Mouse (Mus musculus) heart, embryonic 10.5 days (tissue): ENCODE data around the gene Cd47. TPM values are rescaled to one million over a fixed set of nuclear protein-coding genes. Genes with fewer than 3 reads are reported as not detected.

Source experiments
- DNase-seq: peaks from one replicate; pipeline ENCODE4 v3.0.0-alpha.2; 2017; ENCODE audit warnings: low spot score
- H3K27ac ChIP-seq: fragments of 300-500 bp; sonication (generic); 2 replicates; pipeline ENCODE4 v1.5.1; 2016; ENCODE audit warnings: mild to moderate bottlenecking
- H3K27me3 ChIP-seq: fragments of 300-500 bp; sonication (generic); 2 replicates; pipeline ENCODE4 v1.6.1; 2016; ENCODE audit warnings: mild to moderate bottlenecking; ENCODE audit not compliant: poor library complexity, insufficient read depth, severe bottlenecking
- H3K36me3 ChIP-seq: fragments of 300-500 bp; sonication (generic); 2 replicates; pipeline ENCODE4 v1.6.1; 2016; ENCODE audit warnings: mild to moderate bottlenecking, moderate library complexity
- H3K4me1 ChIP-seq: fragments of 300-500 bp; sonication (generic); 2 replicates; pipeline ENCODE4 v1.6.1; 2016; ENCODE audit warnings: mild to moderate bottlenecking
- H3K4me3 ChIP-seq: fragments of 300-500 bp; sonication (generic); 2 replicates; pipeline ENCODE4 v1.5.1; 2016; ENCODE audit warnings: mild to moderate bottlenecking, moderate library complexity
- H3K9me3 ChIP-seq: fragments of 300-500 bp; sonication (generic); 2 replicates; pipeline ENCODE4 v1.6.1; 2016; ENCODE audit warnings: mild to moderate bottlenecking, moderate library complexity
- WGBS: fragments of 180-500 bp; shearing (Covaris S2); methylation state at CpG from one replicate; pipeline ENCODE4 v1.1.7; 2016; 5-methylcytosine and 5-hydroxymethylcytosine counted together
- polyA plus RNA-seq: library from polyadenylated mRNA; unstranded; fragments of >200 nt; fragmentation: Nextera tagmentation; extraction: Ambion mirVana; gene quantifications from 2 replicates; pipeline ENCODE4 v1.2.1, GENCODE M21; 2016

Cd47 gene
- polyA plus RNA-seq, 1 experiment from 2014 or later, result 50.3 TPM

DNA sequence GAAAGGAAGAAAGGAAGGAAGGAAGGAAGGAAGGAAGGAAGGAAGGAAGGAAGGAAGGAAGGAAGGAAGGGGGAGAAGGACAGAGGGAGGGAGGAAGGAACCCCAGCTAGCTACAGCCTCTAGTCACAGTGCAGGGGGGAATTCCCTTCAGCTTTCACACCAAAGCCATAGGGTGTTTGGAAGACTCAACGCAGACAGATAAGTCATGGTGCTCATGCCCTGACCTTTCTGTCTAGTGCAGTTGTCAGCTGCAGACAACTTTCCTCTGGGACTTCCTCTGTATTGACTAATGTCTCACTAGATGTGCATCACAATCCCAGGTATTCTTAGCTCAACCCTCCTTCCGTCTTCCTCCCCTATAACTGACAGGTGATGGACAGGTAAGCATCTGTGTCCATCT, 3.4 kb upstream of the Cd47 start:
- Histone ChIP-seq H3K27me3 (no peaks in the 10 kb centered on the region), H3K4me3 (no peak overlapping the region), H3K27ac (no peak overlapping the region), H3K36me3 (no peaks in the 10 kb centered on the region), H3K4me1 (peaks cover 17% of the 10 kb centered on the region), H3K9me3 (no peaks in the 10 kb centered on the region)
- WGBS, result 87% methylated on average over 2 of the region's 2 CpGs
- DNase-seq, result no peak

DNA sequence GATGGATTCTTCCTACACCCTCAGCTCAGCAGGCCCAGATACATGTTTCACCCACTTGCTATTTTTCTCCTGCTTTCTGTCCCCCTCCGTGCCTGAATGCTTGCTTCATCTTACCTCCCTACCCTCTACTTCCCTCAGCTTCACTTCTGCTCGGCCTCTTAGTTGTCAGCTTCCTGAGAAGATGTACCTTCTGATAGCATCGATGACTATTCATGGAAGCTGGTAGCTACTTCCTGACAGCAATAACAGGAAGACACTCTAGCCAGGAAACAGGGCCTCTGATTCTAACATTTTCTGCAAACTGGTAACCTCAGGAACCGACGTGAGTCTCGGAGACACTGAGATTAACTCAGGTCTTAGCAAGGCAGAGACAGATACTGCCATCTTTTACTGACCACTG, 1.5 kb upstream of the Cd47 start:
- no peak for DNase-seq
- H3K9me3 ChIP-seq, result no peaks in the 10 kb centered on the region
- peaks cover 6% of the 10 kb centered on the region for H3K4me1 ChIP-seq
- 57% methylated on average over 6 of the region's 6 CpGs for WGBS
- H3K27me3 ChIP-seq, result no peaks in the 10 kb centered on the region
- no peaks in the 10 kb centered on the region for H3K36me3 ChIP-seq
- H3K4me3 ChIP-seq, result no peak overlapping the region
- no peak overlapping the region for H3K27ac ChIP-seq

DNA sequence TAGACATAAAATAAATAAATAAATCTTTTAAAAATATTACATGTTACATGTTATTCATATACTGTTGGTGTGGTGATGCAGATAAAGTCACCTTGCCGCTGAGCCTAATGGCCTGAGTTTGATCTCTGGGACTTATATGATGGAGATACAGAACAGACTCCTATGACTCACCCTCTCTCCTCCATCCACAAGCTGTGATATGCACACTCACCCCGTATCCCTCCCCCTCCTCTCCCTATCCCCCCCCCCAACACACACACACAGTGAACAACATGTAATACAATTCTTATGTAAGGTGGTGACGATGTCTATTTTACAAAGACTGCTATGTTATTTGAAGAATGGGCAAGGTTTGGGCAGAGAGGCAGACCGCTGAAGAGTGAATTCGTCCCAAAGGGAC, 663 bp downstream of the Cd47 start:
- WGBS, result 78% methylated on average over 5 of the region's 5 CpGs

DNA sequence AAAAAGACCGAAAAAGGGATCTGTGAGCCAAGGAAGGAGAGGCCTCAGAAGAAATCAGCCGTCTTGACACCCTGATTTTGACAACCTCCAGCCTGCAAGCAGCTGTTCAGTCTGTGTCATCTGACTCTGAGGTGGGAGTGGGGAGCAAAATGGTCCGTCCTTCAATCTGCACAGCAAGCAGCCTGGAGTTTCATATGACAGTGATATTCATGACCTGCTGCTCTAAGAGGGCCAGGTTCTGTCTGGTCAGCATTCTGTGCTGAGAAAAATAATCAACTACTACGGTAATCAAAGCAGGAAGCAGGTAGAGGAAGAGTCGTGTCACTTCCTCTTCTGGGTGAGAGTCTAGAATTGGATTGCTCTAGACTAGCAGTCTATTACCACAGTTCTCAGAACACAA, 1.1 kb downstream of the Cd47 start:
- H3K27me3 ChIP-seq, result no peaks in the 10 kb centered on the region
- WGBS, result 57% methylated on average over 5 of the region's 5 CpGs
- no peaks in the 10 kb centered on the region for H3K36me3 ChIP-seq
- H3K9me3 ChIP-seq, result no peaks in the 10 kb centered on the region
- DNase-seq, result no peak
- peaks cover 13% of the 10 kb centered on the region for H3K4me1 ChIP-seq
- H3K27ac ChIP-seq, result no peak overlapping the region
- H3K4me3 ChIP-seq, result no peak overlapping the region

More for the DNA sequence above, 663 bp downstream of the Cd47 start:
- H3K27ac ChIP-seq, result no peak overlapping the region
- H3K9me3 ChIP-seq, result no peaks in the 10 kb centered on the region
- H3K4me1 ChIP-seq, result peaks cover 13% of the 10 kb centered on the region
- no peaks in the 10 kb centered on the region for H3K27me3 ChIP-seq
- no peak for DNase-seq
- no peak overlapping the region for H3K4me3 ChIP-seq
- no peaks in the 10 kb centered on the region for H3K36me3 ChIP-seq

DNA sequence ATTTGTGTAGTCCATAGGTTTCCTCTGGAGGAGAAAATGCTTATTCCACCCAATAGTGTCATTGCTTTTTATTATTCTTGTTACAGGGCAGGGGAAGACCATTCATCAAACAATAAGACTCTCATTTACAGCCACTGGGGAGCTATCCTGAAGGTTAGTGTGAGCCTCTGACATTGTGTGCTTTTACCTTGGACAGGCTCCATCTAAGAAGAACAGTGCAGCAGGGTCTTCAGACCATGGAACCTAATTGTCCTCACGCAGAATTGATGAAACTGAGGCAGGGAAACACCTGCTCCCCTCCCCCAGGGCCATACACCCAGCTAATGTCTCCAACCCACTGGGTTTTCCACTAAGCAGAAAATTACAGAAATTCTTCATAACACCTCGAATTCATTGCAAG, 2.7 kb downstream of the Cd47 start:
- DNase-seq, result no peak
- Histone ChIP-seq H3K27me3 (no peaks in the 10 kb centered on the region), H3K9me3 (no peaks in the 10 kb centered on the region), H3K4me3 (no peak overlapping the region), H3K36me3 (no peaks in the 10 kb centered on the region), H3K4me1 (peaks cover 14% of the 10 kb centered on the region), H3K27ac (no peak overlapping the region)
- 80% methylated on average over 2 of the region's 2 CpGs for WGBS

DNA sequence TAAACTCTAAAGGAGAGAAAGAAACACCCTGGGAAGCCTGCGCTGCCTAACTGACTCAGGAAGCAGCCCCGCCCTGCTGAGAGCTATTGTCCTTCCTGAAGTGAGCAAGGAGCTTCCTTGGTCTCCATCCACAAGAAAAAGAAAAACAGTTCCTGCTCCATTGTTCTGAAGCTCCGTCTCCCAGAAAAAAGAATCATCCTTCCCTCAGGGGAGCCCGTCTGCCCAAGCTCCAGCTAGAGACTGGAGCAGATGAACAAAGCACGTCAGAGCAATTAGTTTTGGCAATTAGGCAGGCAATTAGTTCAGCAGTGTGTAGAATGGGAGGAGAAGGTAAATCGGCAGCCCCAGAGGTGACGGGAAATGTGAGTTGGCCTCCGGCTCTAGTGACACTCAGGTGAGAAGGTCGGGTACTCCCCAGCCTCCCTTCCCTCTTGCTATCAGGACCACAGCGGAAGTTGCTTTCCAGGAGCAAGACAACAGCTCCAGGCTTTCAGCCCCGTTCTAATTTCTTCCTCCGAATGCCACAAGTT, 3.7 kb downstream of the Cd47 start:
- Histone ChIP-seq H3K9me3 (no peaks in the 10 kb centered on the region), H3K4me3 (peak overlapping the region; percentile 55), H3K36me3 (no peaks in the 10 kb centered on the region), H3K4me1 (peaks cover 16% of the 10 kb centered on the region), H3K27me3 (no peaks in the 10 kb centered on the region), H3K27ac (peak overlapping the region; percentile 86)
- no peak for DNase-seq
- 2% methylated on average over 12 of the region's 12 CpGs for WGBS

DNA sequence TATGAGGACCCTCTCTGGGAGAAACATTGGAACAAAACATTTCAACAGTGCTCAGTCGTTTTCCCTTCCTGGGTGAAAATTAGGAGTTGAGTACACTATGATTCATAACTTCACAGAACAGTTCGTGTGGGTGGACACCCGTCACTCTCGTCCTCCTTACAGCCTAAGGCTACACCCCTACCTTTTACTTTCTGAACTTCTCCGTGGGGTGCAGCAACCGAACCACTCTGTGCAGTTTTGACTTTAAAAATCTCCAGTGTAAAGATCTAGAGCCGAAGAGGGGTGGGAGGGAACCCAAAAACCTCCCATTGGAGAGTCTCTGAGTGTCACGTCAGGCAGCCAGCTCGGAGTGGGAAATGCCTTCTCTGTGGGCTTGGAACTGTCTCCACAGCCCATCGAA, 6.6 kb downstream of the Cd47 start:
- no peak for DNase-seq
- WGBS, result 83% methylated on average over 10 of the region's 10 CpGs

DNA sequence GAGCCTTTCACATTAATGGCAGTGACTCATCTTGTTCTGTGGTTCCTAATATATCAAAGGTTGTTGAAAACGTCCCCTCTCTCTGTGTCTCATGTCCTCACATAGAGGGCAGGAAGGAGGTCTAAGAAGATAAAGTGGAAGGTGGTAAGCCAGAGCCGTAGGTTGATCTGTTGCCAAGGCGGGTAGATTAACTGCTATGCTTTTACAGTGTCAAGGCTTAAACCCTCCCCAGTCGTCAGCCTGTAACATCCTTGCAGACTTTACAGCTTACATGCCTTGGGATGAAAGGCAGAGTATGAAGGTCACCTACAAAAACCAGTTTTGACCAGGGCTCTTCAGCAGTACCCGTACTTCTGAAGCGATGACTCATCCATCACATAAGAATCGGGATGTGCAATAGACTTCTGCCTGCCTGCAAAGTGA, 7.1 kb downstream of the Cd47 start:
- H3K4me3 ChIP-seq, result no peak overlapping the region
- 0 out of 2 replicates have a peak, but pooled peaks cover 6% of the 10 kb centered on the region for H3K27me3 ChIP-seq
- H3K27ac ChIP-seq, result no peak overlapping the region
- no peak for DNase-seq
- H3K9me3 ChIP-seq, result no peaks in the 10 kb centered on the region
- no peaks in the 10 kb centered on the region for H3K36me3 ChIP-seq
- WGBS, result 58% methylated on average over 7 of the region's 7 CpGs
- peaks cover 11% of the 10 kb centered on the region for H3K4me1 ChIP-seq

More for the DNA sequence above, 6.6 kb downstream of the Cd47 start:
- Histone ChIP-seq H3K36me3 (no peaks in the 10 kb centered on the region), H3K27ac (no peak overlapping the region), H3K4me3 (no peak overlapping the region), H3K27me3 (0 out of 2 replicates have a peak, but pooled peaks cover 6% of the 10 kb centered on the region), H3K4me1 (peaks cover 11% of the 10 kb centered on the region), H3K9me3 (no peaks in the 10 kb centered on the region)

DNA sequence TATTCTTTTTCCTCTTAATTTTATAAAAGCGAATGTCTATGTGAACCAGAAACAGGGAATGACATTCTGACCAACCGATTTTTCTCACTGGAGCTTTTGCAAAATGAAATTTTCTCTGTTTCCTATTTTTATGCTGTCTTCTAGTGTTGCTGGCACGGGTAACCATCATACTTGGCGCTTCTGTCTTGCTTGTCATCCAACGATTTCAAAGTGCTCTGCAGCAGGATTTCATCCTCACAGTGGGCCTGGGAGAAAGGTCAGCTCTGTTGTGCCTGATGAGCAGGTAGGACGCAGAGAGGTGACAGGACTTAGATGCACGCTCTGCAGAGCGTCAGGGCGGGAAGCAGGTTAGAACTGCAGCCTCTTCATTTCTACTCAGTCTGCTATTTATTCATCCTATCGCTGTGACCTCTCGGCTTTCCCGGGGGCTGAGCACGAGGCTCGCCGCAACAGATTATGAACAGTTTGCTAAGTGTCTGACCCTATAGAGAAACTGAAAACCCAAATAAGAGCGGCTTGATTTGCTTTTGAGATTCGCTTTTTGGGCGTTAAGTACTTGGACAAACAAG, 7.6 kb downstream of the Cd47 start:
- H3K9me3 ChIP-seq, result no peaks in the 10 kb centered on the region
- no peak overlapping the region for H3K27ac ChIP-seq
- H3K4me3 ChIP-seq, result no peak overlapping the region
- DNase-seq, result no peak
- no peaks in the 10 kb centered on the region for H3K36me3 ChIP-seq
- H3K4me1 ChIP-seq, result peaks cover 11% of the 10 kb centered on the region
- WGBS, result 79% methylated on average over 18 of the region's 18 CpGs
- 0 out of 2 replicates have a peak, but pooled peaks cover 6% of the 10 kb centered on the region for H3K27me3 ChIP-seq

DNA sequence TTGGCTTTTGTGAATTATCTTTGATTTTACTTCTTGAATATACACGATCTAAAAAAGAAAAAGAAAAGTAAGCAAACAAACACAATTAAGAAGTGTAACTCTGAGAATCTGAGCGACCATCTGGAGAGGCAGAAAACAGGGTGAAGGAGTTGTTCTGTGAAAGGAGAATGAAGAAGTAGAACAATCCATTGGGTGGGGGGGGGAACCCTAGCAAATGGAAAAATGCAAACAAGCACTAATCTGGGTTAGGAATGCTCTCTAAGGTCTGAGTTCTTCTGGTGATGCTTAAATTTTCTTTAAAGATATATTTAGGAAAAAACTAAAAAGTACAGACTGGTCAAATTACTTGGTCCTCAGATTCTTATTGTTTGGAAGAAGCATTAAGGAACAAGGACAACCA, 11.6 kb downstream of the Cd47 start:
- Histone ChIP-seq H3K27me3 (0 out of 2 replicates have a peak, but pooled peaks cover 6% of the 10 kb centered on the region), H3K27ac (no peak overlapping the region), H3K36me3 (no peaks in the 10 kb centered on the region), H3K4me1 (peaks cover 3% of the 10 kb centered on the region; the same call in 1 of the 2 replicates), H3K4me3 (no peak overlapping the region), H3K9me3 (no peaks in the 10 kb centered on the region)
- DNase-seq, result no peak
- 77% methylated on average over 2 of the region's 2 CpGs for WGBS

DNA sequence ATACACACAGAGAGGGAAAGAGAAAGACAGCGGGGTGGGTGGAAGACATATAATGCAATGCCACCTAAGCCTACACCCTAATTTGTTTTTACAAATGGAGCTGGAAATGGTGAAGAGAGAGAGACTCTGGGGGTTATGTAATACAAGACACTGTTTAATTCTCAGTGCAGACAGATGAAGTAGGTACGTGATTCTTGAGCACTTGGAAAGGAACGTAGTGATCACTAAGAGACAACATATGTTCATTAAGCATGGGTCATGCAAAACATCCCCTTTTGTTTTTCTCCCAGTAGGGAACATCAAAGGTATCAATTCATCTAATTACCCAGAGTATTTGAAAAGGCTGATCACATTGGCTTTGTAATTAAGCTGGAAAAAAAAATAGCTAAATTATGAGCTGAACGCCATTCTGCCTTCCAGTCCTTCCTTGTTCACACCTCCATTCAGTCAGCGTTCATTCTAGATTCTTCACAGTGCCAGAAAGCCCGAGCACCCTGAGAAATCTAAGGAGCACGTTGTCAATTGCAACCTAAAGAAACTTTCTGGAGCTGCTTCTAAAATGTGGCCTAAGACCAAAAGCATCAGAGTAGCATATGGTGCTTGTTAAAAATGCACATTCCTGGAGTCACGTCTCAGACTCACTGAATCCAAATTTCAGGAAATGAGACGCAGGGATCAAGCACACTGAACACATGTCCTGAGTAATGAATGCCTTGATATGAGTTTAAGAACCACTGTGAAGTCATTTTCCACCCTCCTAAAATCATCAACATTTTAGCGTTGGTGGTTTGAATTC, 12.7 kb downstream of the Cd47 start:
- peaks cover 1% of the 10 kb centered on the region; the same call in 1 of the 2 replicates for H3K4me1 ChIP-seq
- H3K27me3 ChIP-seq, result 0 out of 2 replicates have a peak, but pooled peaks cover 6% of the 10 kb centered on the region
- no peaks in the 10 kb centered on the region for H3K36me3 ChIP-seq
- WGBS, result 79% methylated on average over 10 of the region's 10 CpGs
- H3K4me3 ChIP-seq, result no peak overlapping the region
- H3K9me3 ChIP-seq, result no peaks in the 10 kb centered on the region
- no peak for DNase-seq
- no peak overlapping the region for H3K27ac ChIP-seq

DNA sequence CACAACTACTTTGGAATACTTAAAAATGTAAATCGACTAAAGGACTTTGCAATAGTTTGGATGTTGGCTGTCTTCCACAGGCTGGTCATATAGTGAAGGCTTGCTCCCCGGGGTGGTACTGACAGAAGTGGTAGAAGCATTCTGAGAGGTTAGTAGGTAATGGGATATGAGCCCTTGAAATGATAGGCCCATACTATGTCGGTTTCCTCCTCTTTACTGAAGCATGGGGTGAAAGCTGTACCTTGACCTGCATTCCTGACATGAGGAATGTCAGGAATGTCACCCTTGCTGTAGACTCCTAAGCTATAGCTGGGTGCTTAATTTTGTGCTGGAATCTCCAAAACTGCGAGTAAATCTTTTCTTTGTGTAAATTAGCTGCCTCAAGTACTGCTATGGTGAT, 14.1 kb downstream of the Cd47 start:
- no peak overlapping the region for H3K27ac ChIP-seq
- no peaks in the 10 kb centered on the region for H3K9me3 ChIP-seq
- no peak overlapping the region for H3K4me3 ChIP-seq
- 0 out of 2 replicates have a peak, but pooled peaks cover 6% of the 10 kb centered on the region for H3K27me3 ChIP-seq
- H3K4me1 ChIP-seq, result no peaks in the 10 kb centered on the region
- no peaks in the 10 kb centered on the region for H3K36me3 ChIP-seq
- DNase-seq, result no peak
- 54% methylated on average over 4 of the region's 4 CpGs for WGBS

DNA sequence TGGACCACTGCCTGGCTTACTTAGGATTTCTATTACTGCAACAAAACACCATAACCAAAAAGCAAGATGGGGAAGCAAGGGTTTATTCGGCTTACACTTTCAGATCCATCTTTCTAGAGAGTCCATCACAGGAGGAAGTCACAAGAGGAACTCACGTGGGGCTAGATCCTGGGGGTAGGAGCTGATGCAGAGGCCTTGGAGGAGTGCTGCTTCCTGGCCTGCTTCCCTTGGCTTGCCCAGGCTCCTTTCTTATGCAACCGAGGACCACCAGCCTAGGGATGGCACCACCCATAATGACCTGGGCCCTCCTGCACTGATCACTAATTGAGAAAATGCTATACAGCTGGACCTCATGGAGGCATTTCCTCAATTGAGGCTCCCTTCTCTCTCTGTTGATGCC, 16.6 kb downstream of the Cd47 start:
- WGBS, result 77% methylated on average over 3 of the region's 3 CpGs
- H3K4me1 ChIP-seq, result no peaks in the 10 kb centered on the region
- H3K27me3 ChIP-seq, result no peaks in the 10 kb centered on the region
- no peak overlapping the region for H3K27ac ChIP-seq
- DNase-seq, result no peak
- H3K4me3 ChIP-seq, result no peak overlapping the region
- H3K36me3 ChIP-seq, result no peaks in the 10 kb centered on the region
- H3K9me3 ChIP-seq, result no peaks in the 10 kb centered on the region
